Mouse (Mus musculus): ENCODE results near the gene Fam192a.

- TF ChIP-seq CTCF (IDR thresholded peaks at IDR 0.05) = no peak
- TF ChIP-seq EP300 (IDR thresholded peaks at IDR 0.05) = no peak
Measured at GRCm38 (mm10) chr8:94549041-94549440, 52.8 kb downstream of the Fam192a start.

Measured in lung, postnatal 0 days (tissue).